Mouse (Mus musculus): ENCODE results near the gene Exoc7. TPM values are rescaled to one million over a fixed set of nuclear protein-coding genes. Genes with fewer than 3 reads are reported as not detected.
A peak's percentile ranks its signal among the peaks of the same experiment; 100 is the strongest.

Gene Exoc7
- polyA plus RNA-seq, 1 experiment from 2014 or later, result 63.8 TPM

DNA sequence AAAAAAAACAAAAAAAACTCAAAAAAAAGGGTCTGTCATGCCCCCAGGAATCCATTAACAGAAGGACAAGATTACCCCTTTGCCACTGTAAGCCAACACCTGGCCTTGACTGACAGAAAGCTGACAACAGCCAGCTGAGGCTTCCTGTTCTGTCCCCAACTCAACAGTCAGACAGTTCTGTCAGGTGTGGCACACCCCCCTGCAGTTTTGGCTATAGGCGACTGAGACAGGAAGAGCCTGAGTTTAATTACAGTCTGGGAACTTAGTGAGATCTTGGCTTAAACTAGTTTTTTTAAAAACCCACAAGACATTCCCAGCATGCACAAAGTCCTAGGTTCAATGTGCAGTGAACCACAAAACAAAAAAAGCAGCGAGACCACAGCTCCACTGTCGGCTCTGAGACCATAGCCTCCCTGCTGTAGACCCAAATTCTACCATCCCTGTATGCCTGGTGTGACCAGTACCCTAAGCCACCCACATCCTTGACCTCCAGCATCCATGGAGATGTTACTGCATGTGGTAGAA lies 53.9 kb downstream of the Exoc7 start:
- no peaks in the 10 kb centered on the region for H3K27me3 ChIP-seq (replicated peaks; ENCODE audit: control insufficient read depth, insufficient read depth, low read length)
- WGBS, result 89% methylated on average over 3 of the region's 3 CpGs
- no peak overlapping the region for H3K4me3 ChIP-seq (ENCODE audit: low read depth, low read length)
- no peak for ATAC-seq (replicated peaks; ENCODE audit: low FRiP score, low TSS enrichment, low read depth)
- no peak overlapping the region for H3K4me2 ChIP-seq (ENCODE audit: low read length)
- no peaks in the 10 kb centered on the region for H3K9me3 ChIP-seq (ENCODE audit: control insufficient read depth, low read length)
- H3K9ac ChIP-seq (ENCODE audit: low read length), result no peak overlapping the region
- no peak overlapping the region for H3K27ac ChIP-seq (ENCODE audit: low read depth)
- H3K4me1 ChIP-seq (replicated peaks; ENCODE audit: control insufficient read depth, insufficient read depth, low read length), result 0 out of 2 replicates have a peak, but pooled peaks cover 3% of the 10 kb centered on the region
- no peak for DNase-seq (ENCODE audit: low spot score)
- H3K36me3 ChIP-seq (ENCODE audit: control insufficient read depth, insufficient read depth, low read length), result peaks cover 98% of the 10 kb centered on the region

DNA sequence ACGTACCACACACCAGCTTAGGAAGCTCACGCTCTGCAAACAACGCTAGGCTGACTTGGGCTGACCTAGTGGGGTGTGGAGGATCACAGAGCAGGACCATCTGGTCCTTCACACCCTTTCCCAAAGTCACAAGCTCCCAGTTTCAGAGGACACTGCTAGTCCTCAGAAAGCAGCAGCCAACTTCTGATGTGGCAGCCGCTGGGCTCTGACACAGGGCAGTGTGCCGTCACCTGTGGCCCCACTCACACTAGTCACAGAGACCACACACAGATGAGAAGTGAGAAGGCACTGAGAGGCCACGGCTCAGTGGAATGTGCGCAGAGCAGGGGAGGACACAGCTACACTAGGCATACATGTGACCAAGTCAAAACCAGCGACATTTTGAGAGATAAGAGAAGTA lies 56.1 kb downstream of the Exoc7 start:
- peaks cover 100% of the 10 kb centered on the region for H3K36me3 ChIP-seq (ENCODE audit: control insufficient read depth, insufficient read depth, low read length)
- no peak for ATAC-seq (replicated peaks; ENCODE audit: low FRiP score, low TSS enrichment, low read depth)
- no peak overlapping the region for H3K4me2 ChIP-seq (ENCODE audit: low read length)
- no peaks in the 10 kb centered on the region for H3K4me1 ChIP-seq (replicated peaks; ENCODE audit: control insufficient read depth, insufficient read depth, low read length)
- no peak overlapping the region for H3K9ac ChIP-seq (ENCODE audit: low read length)
- no peaks in the 10 kb centered on the region for H3K27me3 ChIP-seq (replicated peaks; ENCODE audit: control insufficient read depth, insufficient read depth, low read length)
- H3K4me3 ChIP-seq (ENCODE audit: low read depth, low read length), result no peak overlapping the region
- DNase-seq (ENCODE audit: low spot score), result no peak
- H3K27ac ChIP-seq (ENCODE audit: low read depth), result no peak overlapping the region
- H3K9me3 ChIP-seq (ENCODE audit: control insufficient read depth, low read length), result no peaks in the 10 kb centered on the region
- 88% methylated on average over 8 of the region's 8 CpGs for WGBS

DNA sequence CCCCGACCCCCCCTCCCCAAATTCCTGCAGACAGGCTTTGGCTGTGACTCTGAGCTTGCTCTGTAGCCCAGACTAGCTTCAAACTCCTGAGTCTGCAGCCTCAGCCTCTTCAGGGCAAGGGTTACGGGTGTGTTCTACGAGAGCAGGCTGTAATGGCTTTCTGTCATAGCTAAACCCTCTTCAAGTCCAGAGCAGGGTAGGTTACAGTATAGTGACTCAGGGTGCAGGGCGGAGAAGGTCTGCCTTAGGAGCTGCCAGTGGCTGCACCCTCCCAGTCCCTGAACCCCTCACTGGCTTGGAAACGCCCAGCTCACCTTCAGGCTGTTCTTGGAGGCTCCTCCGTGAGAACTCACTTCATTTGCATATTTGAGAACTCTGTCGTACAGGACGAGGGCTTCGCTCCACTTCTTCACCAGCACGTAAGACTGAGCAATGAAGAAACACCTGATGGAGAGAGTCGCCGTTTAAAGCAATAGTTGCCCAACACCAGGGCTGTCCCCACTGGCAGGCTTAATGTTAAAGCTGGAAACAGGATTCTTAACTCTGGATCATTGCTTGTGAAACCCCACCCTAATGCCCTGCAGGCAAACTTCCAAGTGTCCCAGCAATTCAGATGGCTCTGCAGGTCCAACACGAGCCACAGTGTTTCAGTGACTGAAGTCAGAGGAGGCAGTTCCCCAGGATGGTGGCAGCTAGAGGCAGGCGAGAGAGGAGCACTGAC lies 59.4 kb downstream of the Exoc7 start:
- H3K9ac ChIP-seq (ENCODE audit: low read length), result no peak overlapping the region
- 76% methylated on average over 14 of the region's 14 CpGs for WGBS
- DNase-seq (ENCODE audit: low spot score), result no peak
- H3K9me3 ChIP-seq (ENCODE audit: control insufficient read depth, low read length), result no peaks in the 10 kb centered on the region
- H3K4me1 ChIP-seq (replicated peaks; ENCODE audit: control insufficient read depth, insufficient read depth, low read length), result peaks cover 6% of the 10 kb centered on the region; the same call in 1 of the 2 replicates
- no peaks in the 10 kb centered on the region for H3K27me3 ChIP-seq (replicated peaks; ENCODE audit: control insufficient read depth, insufficient read depth, low read length)
- no peak overlapping the region for H3K4me3 ChIP-seq (ENCODE audit: low read depth, low read length)
- ATAC-seq (replicated peaks; ENCODE audit: low FRiP score, low TSS enrichment, low read depth), result no peak
- H3K27ac ChIP-seq (ENCODE audit: low read depth), result no peak overlapping the region
- H3K4me2 ChIP-seq (ENCODE audit: low read length), result no peak overlapping the region
- H3K36me3 ChIP-seq (ENCODE audit: control insufficient read depth, insufficient read depth, low read length), result peaks cover 85% of the 10 kb centered on the region

DNA sequence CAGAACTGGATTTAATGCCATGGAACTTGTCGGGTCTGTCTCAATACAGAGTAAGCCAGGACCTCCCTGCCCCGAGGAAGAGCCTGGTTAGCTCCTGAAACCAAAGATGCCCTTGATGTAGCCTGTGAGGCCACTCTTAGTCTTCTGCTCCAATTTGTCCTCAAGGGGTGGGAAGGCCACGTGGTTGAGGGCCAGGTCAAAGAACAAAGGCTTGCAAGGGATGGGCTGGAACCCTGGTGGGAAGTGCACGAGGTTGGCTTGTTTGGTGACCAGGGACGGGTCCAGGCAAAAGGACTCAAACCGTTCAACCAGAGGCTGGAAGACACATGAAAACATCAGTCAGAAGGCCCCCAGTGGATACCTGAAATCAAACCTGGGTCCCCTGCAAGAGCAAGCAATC lies 61.4 kb downstream of the Exoc7 start:
- Histone ChIP-seq H3K27me3 (replicated peaks; ENCODE audit: control insufficient read depth, insufficient read depth, low read length) (no peaks in the 10 kb centered on the region), H3K9ac (ENCODE audit: low read length) (no peak overlapping the region), H3K4me1 (replicated peaks; ENCODE audit: control insufficient read depth, insufficient read depth, low read length) (peaks cover 21% of the 10 kb centered on the region), H3K27ac (ENCODE audit: low read depth) (no peak overlapping the region), H3K4me2 (ENCODE audit: low read length) (no peak overlapping the region), H3K9me3 (ENCODE audit: control insufficient read depth, low read length) (no peaks in the 10 kb centered on the region), H3K36me3 (ENCODE audit: control insufficient read depth, insufficient read depth, low read length) (peaks cover 65% of the 10 kb centered on the region), H3K4me3 (ENCODE audit: low read depth, low read length) (no peak overlapping the region)
- WGBS, result 72% methylated on average over 6 of the region's 6 CpGs
- ATAC-seq (replicated peaks; ENCODE audit: low FRiP score, low TSS enrichment, low read depth), result no peak
- no peak for DNase-seq (ENCODE audit: low spot score)

DNA sequence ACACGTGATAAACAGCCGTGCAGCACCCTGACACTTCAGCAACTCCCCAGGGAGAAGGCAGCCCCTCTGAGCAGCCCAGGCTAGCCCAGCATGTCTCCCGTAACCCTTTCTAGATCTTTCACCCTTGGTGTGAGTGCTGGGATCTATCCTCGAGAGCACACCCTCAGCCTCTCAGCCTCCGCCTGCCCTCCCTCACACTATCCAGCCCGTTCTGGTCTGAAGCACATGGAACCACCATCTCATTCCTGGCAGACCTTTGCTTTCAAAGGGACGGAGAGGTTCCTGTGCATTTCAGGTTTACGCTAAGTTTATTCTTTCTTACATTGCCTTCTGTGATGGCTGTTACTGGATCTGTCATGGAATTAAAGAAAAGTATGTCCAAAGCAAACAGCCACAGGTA lies 62.5 kb downstream of the Exoc7 start:
- no peaks in the 10 kb centered on the region for H3K9me3 ChIP-seq (ENCODE audit: control insufficient read depth, low read length)
- H3K4me1 ChIP-seq (replicated peaks; ENCODE audit: control insufficient read depth, insufficient read depth, low read length), result peaks cover 21% of the 10 kb centered on the region
- 50% methylated on average over 8 of the region's 8 CpGs for WGBS
- H3K27me3 ChIP-seq (replicated peaks; ENCODE audit: control insufficient read depth, insufficient read depth, low read length), result no peaks in the 10 kb centered on the region
- H3K9ac ChIP-seq (ENCODE audit: low read length), result no peak overlapping the region
- DNase-seq (ENCODE audit: low spot score), result no peak
- H3K4me3 ChIP-seq (ENCODE audit: low read depth, low read length), result no peak overlapping the region
- peaks cover 54% of the 10 kb centered on the region for H3K36me3 ChIP-seq (ENCODE audit: control insufficient read depth, insufficient read depth, low read length)
- ATAC-seq (replicated peaks; ENCODE audit: low FRiP score, low TSS enrichment, low read depth), result no peak
- H3K4me2 ChIP-seq (ENCODE audit: low read length), result no peak overlapping the region
- H3K27ac ChIP-seq (ENCODE audit: low read depth), result no peak overlapping the region

DNA sequence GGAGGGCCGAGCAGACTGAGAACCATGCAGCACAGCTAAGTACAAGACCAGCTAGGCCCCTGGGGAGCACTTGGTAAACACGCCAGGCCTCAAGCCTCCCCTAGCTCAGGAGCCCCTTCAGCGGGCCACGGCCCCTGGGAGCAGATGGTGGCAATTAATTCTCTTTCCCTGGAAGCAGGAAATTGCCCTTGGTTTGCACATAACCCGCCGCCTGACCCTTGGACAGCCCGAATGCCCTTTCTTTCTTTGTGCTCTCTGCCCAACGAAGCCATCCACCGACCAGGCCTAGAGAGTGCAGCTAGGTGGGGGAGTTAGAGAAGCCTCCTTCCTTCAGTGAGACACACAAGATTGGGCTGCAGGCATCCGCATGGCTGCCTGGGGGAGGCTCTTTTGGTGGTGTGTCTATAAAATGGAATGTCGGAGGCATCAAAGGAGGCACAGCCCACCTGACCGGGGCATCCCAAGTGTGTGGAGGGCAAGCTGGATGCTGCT lies 65.2 kb downstream of the Exoc7 start:
- DNase-seq (ENCODE audit: low spot score) (peak; percentile 70), ATAC-seq (replicated peaks; ENCODE audit: low FRiP score, low TSS enrichment, low read depth) (0 out of 2 replicates have a peak, but pooled peaks have one; percentile 6)
- Histone ChIP-seq H3K27ac (ENCODE audit: low read depth) (peak overlapping the region; percentile 73), H3K9me3 (ENCODE audit: control insufficient read depth, low read length) (no peaks in the 10 kb centered on the region), H3K4me2 (ENCODE audit: low read length) (no peak overlapping the region), H3K4me1 (replicated peaks; ENCODE audit: control insufficient read depth, insufficient read depth, low read length) (peaks cover 21% of the 10 kb centered on the region), H3K36me3 (ENCODE audit: control insufficient read depth, insufficient read depth, low read length) (peaks cover 26% of the 10 kb centered on the region), H3K4me3 (ENCODE audit: low read depth, low read length) (no peak overlapping the region), H3K27me3 (replicated peaks; ENCODE audit: control insufficient read depth, insufficient read depth, low read length) (no peaks in the 10 kb centered on the region), H3K9ac (ENCODE audit: low read length) (no peak overlapping the region)
- WGBS, result 22% methylated on average over 12 of the region's 12 CpGs

DNA sequence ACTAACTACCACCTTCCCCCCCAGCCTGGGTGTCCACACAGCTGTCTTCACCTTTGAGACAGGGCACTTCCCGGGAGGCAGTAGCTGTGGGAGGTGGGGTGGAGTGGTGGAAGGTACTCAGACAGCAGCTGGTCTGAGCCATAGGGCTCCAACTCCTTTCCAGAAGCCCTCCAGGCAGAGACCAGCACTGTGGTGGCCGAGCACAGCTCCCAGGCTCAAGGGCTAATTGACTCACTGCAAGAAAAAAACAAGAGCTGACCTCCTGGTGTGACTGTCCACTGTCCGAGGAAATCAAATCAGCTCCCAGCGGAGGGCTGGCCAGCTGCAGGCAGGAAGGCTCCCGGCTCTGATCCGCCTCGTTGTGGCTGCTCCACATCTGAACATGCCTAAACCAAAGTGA lies 67.2 kb downstream of the Exoc7 start:
- H3K27me3 ChIP-seq (replicated peaks; ENCODE audit: control insufficient read depth, insufficient read depth, low read length), result no peaks in the 10 kb centered on the region
- no peak overlapping the region for H3K4me2 ChIP-seq (ENCODE audit: low read length)
- H3K36me3 ChIP-seq (ENCODE audit: control insufficient read depth, insufficient read depth, low read length), result peaks cover 6% of the 10 kb centered on the region; the same call in 1 of the 2 replicates
- no peak for ATAC-seq (replicated peaks; ENCODE audit: low FRiP score, low TSS enrichment, low read depth)
- no peaks in the 10 kb centered on the region for H3K9me3 ChIP-seq (ENCODE audit: control insufficient read depth, low read length)
- no peak overlapping the region for H3K4me3 ChIP-seq (ENCODE audit: low read depth, low read length)
- H3K27ac ChIP-seq (ENCODE audit: low read depth), result no peak overlapping the region
- WGBS, result 42% methylated on average over 7 of the region's 7 CpGs
- H3K4me1 ChIP-seq (replicated peaks; ENCODE audit: control insufficient read depth, insufficient read depth, low read length), result peaks cover 21% of the 10 kb centered on the region
- H3K9ac ChIP-seq (ENCODE audit: low read length), result no peak overlapping the region
- DNase-seq (ENCODE audit: low spot score), result no peak

Data from intestine, embryonic 14.5 days (tissue).